Mouse (Mus musculus): Measurements from ENCODE around the gene Fbxw4.

DNA sequence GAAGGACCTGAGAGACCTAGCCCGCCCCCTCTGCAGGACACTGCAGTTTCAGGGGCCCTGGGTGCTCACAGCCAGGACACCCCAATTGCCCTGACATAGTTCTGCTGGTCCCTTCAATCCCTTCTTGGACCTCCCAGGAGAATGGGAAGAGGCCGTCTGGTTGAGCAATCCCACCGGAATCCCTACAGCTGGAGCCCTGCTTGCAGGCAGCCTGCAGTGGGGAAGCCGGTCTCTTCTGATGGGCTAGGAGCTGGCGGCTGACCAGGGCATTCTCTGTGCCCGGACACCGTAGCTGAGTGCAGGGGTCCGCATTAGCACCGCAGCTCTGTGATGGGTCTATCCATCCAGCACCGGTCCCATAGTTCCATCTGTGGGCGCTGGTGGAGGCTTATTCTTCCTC lies 106.0 kb downstream of the Fbxw4 start:
- TF ChIP-seq CTCF (IDR thresholded peaks at IDR 0.05; ENCODE audit: extremely low read depth, insufficient read depth, insufficient read length, insufficient replicate concordance) = no peak
- no peak for TF ChIP-seq POLR2A (IDR thresholded peaks at IDR 0.05; ENCODE audit: low read depth, low read length)

Measured in spleen, adult 2 months (tissue).